Mouse (Mus musculus): ENCODE data around the gene Cxcl1.

Cxcl1 gene

DNA sequence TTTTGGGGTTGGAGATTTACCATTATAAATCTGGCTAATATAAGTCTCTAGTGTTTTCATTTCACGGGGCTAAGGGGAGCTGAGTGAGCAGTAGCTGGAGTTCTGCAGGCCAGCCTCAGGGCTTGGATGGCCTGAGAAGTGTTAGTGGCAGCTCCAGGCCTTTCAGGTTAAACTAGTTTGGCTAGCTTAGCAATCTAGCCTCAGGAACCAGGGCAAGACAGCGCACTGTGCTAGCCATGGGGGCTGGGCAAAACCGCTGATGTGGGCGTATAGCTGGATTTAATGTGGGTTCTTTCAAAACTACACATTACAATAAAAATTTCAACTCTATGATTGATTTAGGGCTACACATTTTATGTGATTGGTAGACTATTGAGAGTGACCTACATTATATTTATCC lies 31.9 kb downstream of the Cxcl1 start:
- TF ChIP-seq GATA4 (IDR thresholded peaks at IDR 0.05; ENCODE audit: insufficient replicate concordance, low read length), result no peak

DNA sequence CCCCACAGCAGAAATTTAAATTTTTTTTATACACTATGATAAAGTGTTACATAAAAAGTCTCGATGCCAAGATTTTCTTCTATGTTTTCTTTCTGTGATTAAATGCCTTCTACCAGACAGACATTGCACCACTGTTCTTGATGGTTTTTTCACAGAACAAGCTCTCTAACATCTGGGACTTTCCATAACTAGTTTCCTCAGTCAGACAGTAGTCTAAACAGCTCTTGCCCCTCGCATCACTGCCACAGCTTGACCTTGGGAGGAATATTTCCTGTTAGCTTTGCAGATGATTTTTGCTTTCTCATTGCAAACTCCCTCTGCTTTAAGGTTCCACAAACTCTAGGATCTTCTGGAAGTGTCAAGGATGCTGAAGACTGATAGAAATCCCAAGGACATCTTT lies 39.5 kb downstream of the Cxcl1 start:
- TF ChIP-seq GATA4 (IDR thresholded peaks at IDR 0.05; ENCODE audit: insufficient replicate concordance, low read length), result no peak

DNA sequence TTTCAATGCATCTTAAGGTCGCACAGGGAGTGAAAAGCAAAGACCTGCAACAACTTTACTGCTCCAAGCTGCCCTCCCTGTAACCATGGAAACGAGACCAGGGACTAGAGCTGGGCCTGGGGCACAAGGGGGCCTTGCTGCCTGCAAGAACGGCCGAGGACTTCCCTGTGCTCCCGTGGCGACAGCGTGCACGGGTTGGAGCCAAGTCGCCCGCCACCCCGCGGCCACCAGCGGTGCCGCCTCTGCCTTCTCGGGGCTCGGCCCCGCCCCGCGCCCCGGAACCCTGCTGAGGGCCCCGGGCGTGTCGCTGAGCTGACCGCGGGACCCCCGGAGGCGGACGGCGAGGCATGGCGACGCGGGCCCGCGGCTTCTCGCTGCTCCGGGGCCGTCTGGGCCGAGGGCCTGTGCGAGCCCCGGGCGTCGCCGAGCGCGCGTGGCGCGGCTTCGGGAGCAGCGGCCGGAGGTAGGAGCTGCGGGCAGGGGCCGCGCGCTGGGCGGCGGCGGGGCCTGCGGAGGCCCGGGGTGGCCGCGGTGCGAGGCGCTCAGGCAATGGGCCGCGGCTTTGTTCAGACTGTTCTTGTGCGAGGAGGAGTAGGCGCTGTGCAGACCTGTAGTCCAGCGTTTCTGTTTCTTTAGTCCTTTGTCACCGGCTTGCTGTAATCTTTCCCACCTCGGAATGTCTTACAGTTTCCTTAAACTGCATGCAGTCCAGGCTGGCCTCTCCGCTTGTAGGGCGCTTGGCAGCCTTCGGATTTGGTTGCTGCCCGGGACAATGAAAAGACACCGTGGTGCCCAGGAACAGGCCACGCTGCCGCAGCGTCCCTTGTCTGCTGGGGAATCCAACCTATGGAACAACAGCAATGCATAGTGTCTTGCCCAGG lies 40.2 kb downstream of the Cxcl1 start, which contains the start of gene Mthfd2l:
TSS of gene Mthfd2l (plus strand) at position 147 of the 881 bp plus-strand sequence.
- TF ChIP-seq GATA4 (IDR thresholded peaks at IDR 0.05; ENCODE audit: insufficient replicate concordance, low read length), result no peak

DNA sequence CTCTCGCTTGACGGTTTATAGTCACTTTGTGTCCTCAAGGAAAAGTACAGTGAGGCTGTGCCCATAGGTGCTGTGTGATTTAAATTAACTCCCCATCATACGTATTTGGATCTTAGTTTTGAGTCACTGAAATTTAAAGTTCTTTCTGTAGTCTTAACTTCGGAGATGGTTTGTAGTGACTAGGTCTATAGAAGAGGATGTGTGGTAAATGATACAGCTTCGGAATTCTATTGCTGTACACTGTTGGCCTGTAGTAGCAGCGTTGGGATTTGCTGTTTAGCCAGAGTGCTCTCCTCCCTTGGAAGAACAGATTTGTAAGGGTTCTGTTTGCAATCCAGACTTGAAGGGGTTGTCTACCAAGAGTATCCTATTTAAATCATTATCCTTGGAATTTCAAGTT lies 40.9 kb downstream of the Cxcl1 start:
- TF ChIP-seq GATA4 (IDR thresholded peaks at IDR 0.05; ENCODE audit: insufficient replicate concordance, low read length), result no peak

DNA sequence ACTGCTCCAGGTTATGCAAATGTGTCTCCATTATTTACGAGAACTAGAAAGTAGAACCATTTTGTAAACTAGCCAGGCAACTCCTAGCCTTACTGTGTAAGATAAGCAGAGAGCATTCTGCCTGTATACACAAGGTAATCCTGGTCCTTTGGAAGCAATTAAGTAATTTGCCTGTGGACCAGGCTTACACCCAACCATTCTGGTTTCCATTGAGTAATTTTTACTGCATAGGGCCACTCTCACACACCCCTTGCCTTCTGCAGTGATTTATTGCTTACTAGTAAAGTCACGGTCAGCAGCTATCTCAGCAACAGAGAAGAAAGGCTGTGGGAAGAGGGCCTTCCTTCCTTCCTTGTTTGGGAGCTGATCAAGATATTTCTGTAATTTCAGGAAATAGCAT lies 45.7 kb downstream of the Cxcl1 start:
- no peak for TF ChIP-seq GATA4 (IDR thresholded peaks at IDR 0.05; ENCODE audit: insufficient replicate concordance, low read length)
